Mouse (Mus musculus): Measurements from ENCODE around the gene Cfap161.

DNA sequence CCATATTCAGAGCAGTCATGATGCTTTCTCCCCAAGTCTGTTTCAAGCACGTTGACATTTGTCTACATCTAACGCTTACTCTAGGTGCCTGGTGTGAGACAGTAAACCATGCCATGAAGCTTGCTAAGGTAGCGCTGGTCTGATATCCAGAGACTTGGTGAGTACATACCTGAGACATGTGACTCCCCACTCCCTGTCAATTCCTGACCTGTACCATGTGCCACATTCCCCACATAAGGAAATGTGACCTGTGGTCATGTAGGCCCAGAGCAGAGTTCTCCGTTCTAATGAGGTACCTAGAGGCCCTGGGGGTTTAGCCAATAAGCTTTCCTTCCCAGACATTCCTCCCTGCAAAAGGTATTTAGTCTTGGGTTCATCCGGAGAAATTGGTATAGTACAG lies 22.2 kb upstream of the Cfap161 start:
- TF ChIP-seq POLR2A (IDR thresholded peaks at IDR 0.05; ENCODE audit: borderline replicate concordance, low read depth, low read length) (no peak), CTCF (IDR thresholded peaks at IDR 0.05; ENCODE audit: low read depth, low read length) (no peak)
